Mouse (Mus musculus): ENCODE measurements at regions not wholly inside any gene's neighbourhood (a gene's known extent, or its start where the extent isn't known, plus 50 kb on each side); places are given as distances from the start of the nearest gene placed in this dataset.
A peak's percentile ranks its signal among the peaks of the same experiment; 100 is the strongest.

GRCm38 (mm10) chr1:98192671-98193070 lies 97.2 kb upstream of the Pam start:
- peak; percentile 78 for DNase-seq (ENCODE audit: inconsistent ontology term)

GRCm38 (mm10) chr1:98192044-98192484 lies 96.6 kb upstream of the Pam start:
- peak; percentile 56 for DNase-seq (ENCODE audit: inconsistent ontology term)

- DNase-seq (ENCODE audit: inconsistent ontology term) = no peak
These were observed 95.9 kb upstream of the Pam start for GRCm38 (mm10) chr1:98191331-98191730.

GRCm38 (mm10) chr1:98190741-98191140 lies 95.3 kb upstream of the Pam start:
- DNase-seq (ENCODE audit: inconsistent ontology term) = peak; percentile 68

- peak; percentile 75 for DNase-seq (ENCODE audit: inconsistent ontology term)
These were observed 94.6 kb upstream of the Pam start for GRCm38 (mm10) chr1:98189991-98190471.

- peak; percentile 68 for DNase-seq (ENCODE audit: inconsistent ontology term)
These were observed 84.9 kb upstream of the Pam start for GRCm38 (mm10) chr1:98180372-98180771.

- no peak for DNase-seq (ENCODE audit: inconsistent ontology term)
These were observed 83.6 kb upstream of the Pam start for GRCm38 (mm10) chr1:98179030-98179429.

GRCm38 (mm10) chr1:98174811-98175132 lies 79.3 kb upstream of the Pam start:
- DNase-seq (ENCODE audit: inconsistent ontology term) = no peak

GRCm38 (mm10) chr1:98173907-98174810 lies 78.7 kb upstream of the Pam start:
- DNase-seq (ENCODE audit: inconsistent ontology term) = no peak

- no peak for DNase-seq (ENCODE audit: inconsistent ontology term)
These were observed 78.0 kb upstream of the Pam start for GRCm38 (mm10) chr1:98173431-98173830.

GRCm38 (mm10) chr1:98171291-98171690 lies 75.8 kb upstream of the Pam start:
- DNase-seq (ENCODE audit: inconsistent ontology term) = no peak

- DNase-seq (ENCODE audit: inconsistent ontology term) = no peak
These were observed 73.9 kb upstream of the Pam start for GRCm38 (mm10) chr1:98169352-98169751.

- no peak for DNase-seq (ENCODE audit: inconsistent ontology term)
These were observed 72.4 kb upstream of the Pam start for GRCm38 (mm10) chr1:98167800-98168199.

GRCm38 (mm10) chr1:98162639-98162927 lies 67.1 kb upstream of the Pam start:
- DNase-seq (ENCODE audit: inconsistent ontology term) = no peak

- DNase-seq (ENCODE audit: inconsistent ontology term) = peak; percentile 91
These were observed 66.6 kb upstream of the Pam start for GRCm38 (mm10) chr1:98161882-98162638.

GRCm38 (mm10) chr1:98158969-98159368 lies 63.5 kb upstream of the Pam start:
- no peak for DNase-seq (ENCODE audit: inconsistent ontology term)

GRCm38 (mm10) chr1:98147361-98147760 lies 51.9 kb upstream of the Pam start:
- peak; percentile 80 for DNase-seq (ENCODE audit: inconsistent ontology term)
